Mouse (Mus musculus) right cerebral cortex, postnatal 14 days (tissue): ENCODE data around the gene Arhgap27.

Experiments
- DNase-seq: peaks from one replicate; pipeline ENCODE4 v3.0.0; 2022

Arhgap27 gene

GRCm38 (mm10) chr11:103288291-103288963, 75.1 kb downstream of the Arhgap27 start:
- no peak for DNase-seq

DNA sequence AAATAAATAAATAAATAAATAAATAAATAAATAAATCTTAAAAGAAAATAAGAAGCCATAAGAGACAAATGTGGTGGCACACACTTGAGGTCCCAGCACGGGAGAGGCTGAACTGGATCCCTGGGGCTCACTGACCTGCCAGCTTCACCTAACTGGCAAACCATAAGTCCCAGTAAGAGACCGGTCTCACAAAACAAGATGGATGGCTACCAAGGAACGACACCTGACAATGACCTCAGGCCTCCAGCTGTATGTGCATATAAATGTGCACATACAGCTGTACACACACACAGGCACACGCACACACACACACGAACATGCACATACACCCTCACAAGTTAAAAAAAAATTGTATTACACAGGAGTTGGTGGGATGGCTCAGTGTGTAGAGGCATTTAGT, 76.6 kb downstream of the Arhgap27 start:
- DNase-seq, result no peak

DNA sequence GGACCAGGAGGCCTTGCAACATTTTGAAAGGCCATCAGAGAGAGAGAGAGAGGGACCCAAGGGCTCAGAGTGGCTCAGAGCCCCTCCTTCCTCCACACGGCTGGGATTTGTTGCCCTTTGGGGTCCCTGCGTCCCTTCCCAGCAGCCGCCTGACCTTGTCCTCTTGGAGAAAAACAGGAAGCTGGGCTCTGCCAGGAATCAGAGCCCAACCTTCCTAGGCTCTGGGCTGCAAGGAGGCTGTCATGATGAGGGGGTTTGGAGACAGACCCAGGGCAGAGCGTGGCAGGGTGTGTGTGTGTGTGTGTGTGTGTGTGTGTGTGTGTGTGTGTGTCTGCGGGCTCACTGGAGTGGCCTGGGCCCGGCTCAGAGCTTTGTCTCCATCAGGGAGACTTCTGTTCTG, 77.5 kb downstream of the Arhgap27 start:
- DNase-seq, result no peak

DNA sequence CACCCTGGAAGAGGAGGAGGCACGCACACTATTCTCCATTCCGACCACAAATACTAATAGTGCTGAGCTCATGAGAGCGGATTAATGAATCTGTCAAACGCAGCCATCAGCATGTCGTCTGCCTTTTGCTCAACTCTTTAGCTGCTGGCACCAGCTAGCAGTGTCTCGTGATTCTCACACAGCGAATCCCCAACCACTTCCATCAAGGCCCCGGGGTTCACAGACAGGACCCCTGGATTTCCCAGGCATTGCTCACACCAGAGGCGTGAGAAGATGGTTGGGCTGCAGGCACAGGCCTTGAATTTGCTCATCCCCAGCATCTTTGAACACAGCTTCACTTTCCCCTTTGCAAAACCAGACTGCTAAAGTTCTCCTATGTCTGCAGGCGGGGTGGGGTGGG, 78.2 kb downstream of the Arhgap27 start:
- no peak for DNase-seq

DNA sequence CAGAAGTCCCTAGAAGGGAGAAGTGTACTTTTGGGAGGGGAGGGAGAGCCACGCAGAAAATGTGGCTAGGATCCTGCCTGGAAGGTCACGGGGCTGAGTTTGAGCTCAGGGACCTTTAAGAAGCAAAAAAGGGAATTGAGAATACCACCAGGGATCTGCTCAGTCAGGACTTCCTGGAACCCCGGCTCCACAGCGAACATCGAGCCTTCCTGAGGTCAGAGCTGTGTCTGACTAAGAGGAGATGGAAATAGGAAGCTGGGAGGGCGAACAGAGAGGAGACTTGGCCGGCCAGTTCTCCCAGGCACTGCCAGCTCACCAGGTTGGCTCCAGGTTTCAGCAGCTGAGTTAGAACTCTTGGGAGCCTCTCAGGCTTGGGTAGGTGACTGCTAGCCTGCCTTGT, 81.7 kb downstream of the Arhgap27 start:
- DNase-seq, result no peak
